Mouse (Mus musculus) C2C12 (cell line): Measurements from ENCODE around the gene Olfr1416.

Experiments
- CTCF ChIP-seq: IDR thresholded peaks from one replicate; pipeline ENCODE4 v1.5.1; 2011; ENCODE audit not compliant: control insufficient read depth, insufficient read depth, insufficient read length
- MAX ChIP-seq: IDR thresholded peaks from one replicate; pipeline ENCODE4 v1.6.1; 2011; ENCODE audit warnings: mild to moderate bottlenecking, control low read depth
- MYOG ChIP-seq: IDR thresholded peaks from one replicate; pipeline ENCODE4 v1.6.1; 2011; ENCODE audit not compliant: control insufficient read depth, insufficient read length; ENCODE audit errors: extremely low read depth

DNA sequence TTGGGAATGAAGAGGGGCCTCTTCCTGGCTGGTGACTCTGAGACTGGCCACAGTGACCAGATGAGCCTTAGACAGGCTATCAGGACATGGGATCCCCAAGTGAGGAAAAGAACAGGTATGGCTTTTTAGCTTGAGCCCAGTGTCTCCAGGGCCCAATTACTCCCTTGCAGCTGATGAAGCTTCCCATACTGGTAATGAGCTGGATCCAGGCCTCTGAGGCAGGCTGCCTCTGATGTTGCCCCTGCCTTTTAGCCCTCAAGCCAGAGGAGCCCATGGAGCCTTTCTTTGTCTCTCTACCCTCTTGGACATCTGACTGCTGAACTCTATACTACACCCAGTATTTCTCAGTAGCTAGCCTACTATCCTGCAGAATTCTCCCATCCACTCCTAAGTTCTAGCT lies at the start of gene Olfr1416:
- TF ChIP-seq CTCF (no peak), MYOG (no peak), MAX (no peak)
